Mouse (Mus musculus) liver, postnatal 0 days (tissue): ENCODE results near the gene Cux2.

Experiments used
- CTCF ChIP-seq: sonication (generic); IDR thresholded peaks from 2 replicates; pipeline ENCODE4 v1.5.1; 2016; ENCODE audit warnings: antibody characterized with exemption, low read depth
- EP300 ChIP-seq: IDR thresholded peaks from 2 replicates; pipeline ENCODE4 v1.6.1; 2016; ENCODE audit warnings: antibody characterized with exemption, low read depth, mild to moderate bottlenecking

GRCm38 (mm10) chr5:121950175-121950574, 99.7 kb downstream of the Cux2 start:
- no peak for TF ChIP-seq EP300
- TF ChIP-seq CTCF = no peak
